Mouse (Mus musculus) heart, postnatal 36 days (tissue): ENCODE results near the gene Lrrfip1. TPM values are rescaled to one million over a fixed set of nuclear protein-coding genes. Genes with fewer than 3 reads are reported as not detected.

Source experiments
- DNase-seq, 2 experiments: peaks; one replicate each; pipeline ENCODE4 v3.0.0; 2021 to 2022
- intact Hi-C: fragments of 180-260 bp; cut with DNase I; formaldehyde crosslinking; loops from one replicate; pipeline ENCODE4 v1.15.1; 2025
- total RNA-seq, 2 experiments: library from RNA; stranded (reverse); gene quantifications; 2 replicates each; pipeline ENCODE4 v1.2.3; 2021

Lrrfip1 gene
- total RNA-seq, 2 experiments from 2014 or later, result 69.1 to 80.9 TPM

DNA sequence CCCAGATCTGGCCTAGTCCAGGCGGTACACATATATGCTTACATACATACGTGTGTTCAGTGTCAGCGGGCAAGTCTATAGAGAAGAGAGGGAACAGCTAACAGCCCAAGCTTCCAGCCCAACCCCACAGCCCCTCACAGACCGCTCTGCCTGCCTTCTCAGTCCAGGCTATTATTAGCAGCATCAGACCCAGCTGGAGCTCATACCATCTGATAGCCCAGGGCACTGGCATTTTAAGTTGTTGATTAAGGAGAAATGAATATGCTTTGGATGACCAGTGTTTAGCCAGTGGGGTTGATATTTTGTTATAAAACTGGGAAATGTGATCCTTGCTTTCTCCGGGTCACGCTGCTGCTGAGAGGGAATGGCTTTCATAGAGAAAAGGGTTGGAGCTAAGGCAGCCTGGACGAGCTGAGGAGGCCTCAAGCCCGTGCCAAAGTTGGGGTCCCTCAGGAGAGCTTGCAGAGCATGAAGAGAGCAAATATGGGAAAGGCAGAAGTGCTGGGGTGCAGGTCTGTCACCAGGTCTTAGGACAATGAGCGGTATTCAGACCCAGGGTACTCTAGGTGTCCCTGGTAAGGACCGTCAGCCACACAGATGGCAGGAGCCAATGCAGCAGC, 73.2 kb downstream of the Lrrfip1 start:
- intact Hi-C loops, result no loop called here
- no peak for DNase-seq

DNA sequence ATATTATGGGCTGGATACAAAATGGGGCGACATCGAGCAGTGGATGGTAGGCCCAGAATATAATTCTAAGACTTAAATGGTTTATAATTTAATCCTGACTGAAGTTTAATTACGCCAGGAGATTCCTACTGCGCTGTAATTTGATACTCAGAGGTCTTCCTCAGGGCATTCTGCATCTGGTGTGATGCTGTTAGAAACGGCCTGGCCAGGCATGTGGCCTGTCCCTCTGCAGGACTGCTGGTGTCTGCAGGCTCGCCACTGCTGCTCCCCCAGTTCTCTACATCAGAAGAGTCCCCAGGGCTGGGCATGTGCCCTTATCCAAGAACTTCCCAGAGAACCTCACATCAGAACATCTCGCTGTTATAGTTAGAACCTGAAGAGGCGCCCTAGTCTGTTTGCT, 78.4 kb downstream of the Lrrfip1 start:
- intact Hi-C loops, result no loop called here
- DNase-seq, result no peak

DNA sequence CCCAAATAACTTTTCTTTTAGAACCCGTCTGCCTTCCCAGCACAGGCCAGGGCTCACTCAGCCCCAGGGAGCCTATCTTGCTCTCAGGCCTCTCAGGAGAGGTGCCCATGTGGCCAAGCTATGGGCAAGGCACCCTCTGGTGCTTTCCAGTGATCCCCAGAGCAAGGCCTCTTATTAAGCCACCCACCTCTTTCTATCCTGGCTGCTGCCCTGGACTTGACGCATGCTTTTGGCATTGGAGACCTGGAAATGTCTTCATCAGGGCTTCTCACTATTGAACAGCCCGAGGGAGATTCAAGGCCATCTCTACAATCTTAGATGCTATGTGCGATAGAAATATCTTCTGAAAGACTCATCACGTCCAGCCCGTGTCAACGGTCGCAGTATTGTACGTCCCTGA, 78.9 kb downstream of the Lrrfip1 start:
- intact Hi-C loops, result no loop called here
- DNase-seq, result no peak

DNA sequence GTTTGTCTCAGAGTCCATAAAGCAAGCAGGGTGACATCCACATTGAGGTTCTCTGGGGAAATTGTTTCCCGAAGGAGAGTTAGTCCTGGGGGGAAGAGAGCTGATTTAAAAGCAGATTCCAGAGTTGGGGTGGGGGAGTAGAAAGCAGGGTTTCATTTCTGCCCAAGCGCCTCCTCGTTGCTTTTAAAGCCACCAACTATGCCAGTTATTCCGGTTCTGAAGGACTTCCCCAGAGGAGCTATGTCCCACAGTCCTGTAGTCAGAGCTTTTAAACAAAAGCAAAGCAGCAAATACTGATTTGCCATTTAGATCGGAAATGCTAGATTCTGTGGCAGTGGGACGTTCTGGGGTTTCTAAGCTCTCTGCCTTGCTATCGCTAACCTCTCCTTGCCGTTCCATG, 79.4 kb downstream of the Lrrfip1 start:
- DNase-seq, result no peak
- intact Hi-C loops, result no loop called here

DNA sequence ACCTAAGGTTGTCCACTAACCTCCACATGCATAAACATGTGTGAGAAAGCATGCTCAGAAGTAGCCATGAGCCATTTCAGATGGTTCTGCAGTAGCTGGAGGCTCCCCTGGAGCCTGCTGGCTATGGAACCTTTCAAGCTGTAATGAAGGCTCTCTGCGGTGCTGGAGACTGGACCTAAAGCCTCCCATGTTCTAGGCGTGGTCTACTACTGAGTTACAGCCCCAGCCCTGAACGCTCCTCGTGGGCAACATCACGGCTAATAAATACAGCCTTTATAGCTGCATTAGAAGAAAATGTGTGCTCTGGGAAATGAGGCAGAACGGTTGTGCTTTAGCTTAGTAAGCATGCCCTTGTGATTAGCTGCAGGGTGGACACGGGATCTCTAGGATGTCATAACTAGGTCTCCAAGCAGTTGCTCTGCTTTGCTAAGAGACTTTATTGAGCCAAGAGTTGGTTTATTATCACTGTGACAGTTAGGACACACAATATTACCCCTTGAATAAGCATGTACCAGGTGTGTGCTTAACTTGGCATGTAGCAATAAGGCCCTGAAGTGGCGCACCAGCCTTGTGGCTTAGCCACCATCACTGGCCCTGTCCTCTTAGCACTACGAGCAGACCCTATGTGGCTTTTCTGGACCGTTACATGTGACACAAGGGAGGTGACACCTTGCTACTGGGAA, 81.3 kb downstream of the Lrrfip1 start:
- no peak for DNase-seq
- intact Hi-C loops, result no loop called here

DNA sequence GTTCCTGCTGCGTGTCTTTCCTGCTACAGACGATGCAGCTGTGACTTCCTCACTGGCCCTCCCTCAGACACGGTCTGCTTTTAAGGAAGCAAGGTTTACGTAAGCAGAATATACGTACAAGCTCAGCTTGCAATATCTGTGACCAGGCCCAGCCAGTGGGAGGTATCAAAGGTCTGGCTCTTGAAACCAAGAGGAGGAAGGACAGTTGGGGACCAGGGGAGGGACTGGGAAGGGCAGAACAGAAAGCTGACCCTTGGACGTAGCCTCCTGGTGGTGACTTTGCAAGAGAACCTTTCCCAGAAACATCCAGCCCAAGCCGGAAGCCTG, 81.8 kb downstream of the Lrrfip1 start:
- DNase-seq, result no peak
- intact Hi-C loops, result no loop called here

DNA sequence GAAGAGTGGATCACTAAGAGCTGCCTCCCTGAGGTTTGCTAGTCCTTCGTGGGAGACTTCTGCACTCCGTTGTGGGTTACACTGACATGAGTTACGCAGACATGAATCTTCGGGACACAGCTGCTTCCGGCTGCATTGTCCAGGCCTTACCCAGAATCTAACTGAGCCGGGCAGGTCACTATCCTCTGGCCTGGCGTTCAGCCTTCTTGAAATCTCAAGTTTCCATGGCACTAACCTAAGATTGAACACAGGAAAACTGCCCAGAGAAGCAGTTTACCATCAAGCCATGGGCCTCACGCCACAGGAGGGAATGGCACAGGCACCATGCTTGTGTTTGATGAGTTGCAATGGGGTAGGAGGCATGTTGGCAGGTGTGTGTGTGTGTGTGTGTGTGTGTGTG, 85.8 kb downstream of the Lrrfip1 start:
- DNase-seq, result no peak
- intact Hi-C loops, result no loop called here

DNA sequence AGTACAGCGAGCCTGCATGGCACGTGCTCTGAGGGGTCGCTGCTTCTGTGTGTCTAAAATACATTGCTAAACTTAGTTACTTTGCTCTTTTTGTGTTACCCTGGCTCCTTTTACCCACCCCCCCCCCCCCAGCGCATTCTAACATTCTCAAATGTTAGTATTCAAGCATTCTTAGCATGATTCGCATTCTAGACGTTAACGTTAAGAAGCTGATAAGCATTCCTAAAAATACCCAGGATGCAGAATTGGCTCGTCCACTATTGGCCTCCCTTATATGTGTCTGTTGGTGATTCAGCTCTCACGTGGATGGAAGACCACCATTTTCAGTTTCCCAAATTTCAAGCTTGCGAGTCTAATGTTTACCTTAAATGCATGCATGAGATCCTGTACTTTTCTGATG, 86.5 kb downstream of the Lrrfip1 start:
- no peak for DNase-seq
- intact Hi-C loops, result no loop called here

DNA sequence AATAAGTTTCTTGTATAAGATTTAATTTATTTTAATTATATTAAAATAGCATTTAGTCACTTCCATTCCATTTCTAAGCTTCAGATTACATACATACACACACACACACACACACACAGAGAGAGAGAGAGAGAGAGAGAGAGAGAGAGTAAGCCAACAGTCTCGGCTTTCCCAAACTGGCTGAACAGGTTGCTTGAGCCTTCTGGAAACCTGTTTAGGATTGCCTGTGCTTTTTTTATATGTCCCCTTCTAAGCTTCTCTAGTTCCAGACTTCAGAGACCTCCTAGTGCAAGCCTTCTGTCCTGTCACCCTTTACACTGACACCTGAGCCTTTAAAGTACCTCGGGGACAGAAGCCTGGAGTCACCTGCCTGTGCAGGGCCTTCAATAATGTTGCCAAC, 87.1 kb downstream of the Lrrfip1 start:
- DNase-seq, result no peak
- intact Hi-C loops, result no loop called here

DNA sequence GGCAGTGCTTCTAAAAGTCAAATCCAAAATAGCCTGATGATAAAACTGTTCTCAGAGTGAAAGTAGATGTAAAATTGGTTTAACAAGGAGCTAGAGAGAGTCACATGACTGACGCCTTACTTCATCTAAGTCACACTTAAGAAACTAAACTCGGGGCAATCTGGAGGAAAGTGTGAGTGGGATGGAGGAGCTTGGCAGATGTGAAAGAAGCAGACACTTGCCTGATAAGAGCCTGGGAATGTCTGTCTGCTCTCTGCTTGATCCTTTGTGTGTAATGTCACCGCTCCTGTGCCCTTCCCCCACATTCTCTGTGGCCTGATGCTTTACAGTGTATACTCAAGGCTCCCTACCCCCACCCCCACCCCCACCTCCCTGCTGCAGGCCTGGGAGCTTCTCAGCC, 87.8 kb downstream of the Lrrfip1 start:
- DNase-seq, result no peak
- intact Hi-C loops, result no loop called here

DNA sequence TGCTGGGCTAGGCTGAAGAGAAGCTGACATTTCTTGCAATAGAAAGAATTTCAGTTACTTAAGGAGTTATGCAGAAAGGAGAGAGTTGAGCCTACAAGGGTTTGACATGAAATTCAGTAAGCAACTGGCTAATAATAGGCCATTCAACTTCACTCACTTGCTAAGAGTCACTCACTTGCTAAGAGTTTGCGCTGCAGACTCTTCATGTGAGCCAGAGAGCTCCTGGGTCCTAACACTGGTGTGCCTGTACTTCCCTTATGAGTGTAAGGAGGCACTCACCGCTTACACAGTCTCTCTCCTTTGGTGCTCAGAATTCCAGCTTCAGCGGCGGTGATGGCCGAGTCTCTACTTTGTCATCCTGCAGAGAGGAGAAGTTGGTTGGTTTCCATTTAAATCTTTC, 88.2 kb downstream of the Lrrfip1 start:
- no peak for DNase-seq
- intact Hi-C loops, result no loop called here

DNA sequence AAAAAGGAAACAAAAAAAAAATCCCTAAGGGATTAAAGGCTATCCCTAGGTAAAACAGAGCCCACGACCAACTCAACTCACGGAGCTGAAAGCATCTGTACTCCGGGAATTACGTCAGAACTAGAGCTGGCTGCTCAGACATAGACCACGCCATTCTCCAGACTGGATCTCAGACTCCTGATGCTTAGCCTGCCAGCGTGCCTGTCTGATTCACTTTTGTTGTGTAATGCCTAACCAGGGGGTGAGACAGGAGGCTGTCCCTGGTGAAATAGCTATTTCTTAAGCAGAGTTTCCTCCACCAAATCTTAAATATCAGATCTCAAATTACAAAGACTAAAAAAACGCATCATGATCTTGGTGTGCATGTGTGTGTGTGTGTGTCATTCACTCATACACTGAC, 89.5 kb downstream of the Lrrfip1 start:
- no peak for DNase-seq
- intact Hi-C loops, result no loop called here

DNA sequence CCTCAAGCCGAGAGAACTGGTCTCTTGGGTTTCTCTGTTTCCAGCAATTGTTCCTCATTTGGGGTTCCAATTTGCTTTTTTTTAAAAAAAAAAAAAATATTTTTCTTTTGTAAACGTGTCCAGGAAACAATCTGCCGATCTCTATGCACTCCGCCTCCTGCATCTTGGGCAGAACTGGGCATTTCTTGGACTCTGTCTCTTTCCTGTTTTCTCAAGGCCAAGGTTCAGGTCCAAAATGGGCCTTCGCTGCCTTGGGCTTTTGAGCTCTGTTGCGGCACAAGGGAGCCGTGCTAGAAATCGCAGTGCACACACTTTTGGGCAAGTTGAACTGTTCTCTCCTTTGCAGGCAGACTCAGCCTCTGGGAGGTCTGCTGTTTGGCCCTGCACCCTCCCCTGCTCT, 90.4 kb downstream of the Lrrfip1 start:
- no peak for DNase-seq
- intact Hi-C loops, result no loop called here

DNA sequence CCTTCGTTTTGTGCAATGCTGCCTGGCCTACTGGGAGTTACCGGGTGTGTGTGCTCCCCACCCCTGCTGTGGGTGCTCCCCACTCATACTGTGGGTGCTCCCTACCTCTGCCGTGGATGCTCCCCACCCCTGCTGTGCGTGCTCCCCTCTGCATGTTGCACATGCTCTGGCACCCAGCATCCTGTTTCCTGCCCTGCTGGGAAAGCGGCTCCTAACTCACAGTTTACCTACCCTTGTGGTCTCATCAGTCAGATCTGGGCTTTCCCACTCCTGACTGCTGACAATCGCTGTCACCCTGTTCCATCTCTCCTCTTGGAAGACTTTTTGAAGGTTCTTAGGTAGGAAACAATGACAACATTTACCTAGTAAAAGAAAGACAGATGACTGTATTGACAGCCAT, 91.9 kb downstream of the Lrrfip1 start:
- intact Hi-C loops, result no loop called here
- no peak for DNase-seq

DNA sequence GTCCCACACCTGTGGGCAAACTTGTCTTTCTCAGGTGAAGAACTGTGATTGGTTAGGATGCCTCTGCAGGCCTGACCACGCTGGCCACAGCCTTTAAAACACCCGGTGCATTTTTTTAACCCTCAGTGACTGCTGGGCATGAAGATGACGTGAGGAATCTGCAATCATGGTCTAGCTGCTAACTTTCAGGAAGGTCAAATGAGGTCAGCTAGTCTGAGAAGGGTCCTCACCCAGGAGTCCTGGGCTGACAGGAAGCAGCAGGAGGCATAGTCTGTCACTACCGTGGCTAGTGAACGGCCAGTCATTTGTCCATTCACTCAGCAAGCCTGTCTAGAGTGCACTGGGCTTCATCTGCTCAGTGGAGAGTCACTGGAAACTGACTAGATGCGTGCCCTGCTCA, 93.9 kb downstream of the Lrrfip1 start:
- intact Hi-C loops, result no loop called here
- DNase-seq, result no peak

DNA sequence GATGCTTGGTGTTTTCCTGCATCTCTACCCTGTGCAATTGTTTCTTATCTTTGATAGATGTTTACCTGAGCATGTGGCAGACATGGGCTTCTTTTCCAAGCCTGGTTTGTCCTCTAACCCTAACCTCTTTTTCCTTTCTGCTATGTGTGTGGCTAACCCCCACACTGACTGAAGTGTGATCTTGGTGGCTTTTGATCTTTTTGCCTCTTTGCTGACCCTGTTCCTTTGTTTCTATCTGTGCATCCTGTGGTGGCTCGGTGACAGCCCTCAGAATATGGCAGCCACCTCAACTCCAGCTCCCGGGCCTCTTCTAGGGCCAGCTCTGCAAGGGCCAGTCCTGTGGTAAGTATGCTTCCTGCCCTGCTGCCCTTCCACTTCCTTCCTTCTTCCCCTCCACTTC, 94.8 kb downstream of the Lrrfip1 start:
- no peak for DNase-seq
- intact Hi-C loops, result no loop called here

DNA sequence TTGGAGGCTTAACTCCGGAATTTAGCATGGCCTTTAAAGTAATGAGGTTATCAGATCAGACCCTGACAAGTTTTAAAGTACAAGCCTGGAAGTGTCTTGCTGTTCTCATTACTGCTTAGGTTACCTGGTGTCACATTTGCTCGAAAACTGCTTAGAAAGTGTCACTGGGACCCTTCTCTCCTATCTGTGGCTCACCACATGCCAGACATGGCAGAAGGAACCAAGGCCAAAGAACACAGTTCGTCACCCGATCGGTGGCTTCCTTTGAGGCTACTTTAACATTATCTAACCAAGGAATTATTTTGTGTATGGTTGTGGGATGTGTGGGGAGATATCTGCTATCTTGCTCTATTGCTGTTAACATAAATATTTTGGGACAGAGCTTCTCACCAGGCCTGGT, 95.5 kb downstream of the Lrrfip1 start:
- intact Hi-C loops, result no loop called here
- no peak for DNase-seq

DNA sequence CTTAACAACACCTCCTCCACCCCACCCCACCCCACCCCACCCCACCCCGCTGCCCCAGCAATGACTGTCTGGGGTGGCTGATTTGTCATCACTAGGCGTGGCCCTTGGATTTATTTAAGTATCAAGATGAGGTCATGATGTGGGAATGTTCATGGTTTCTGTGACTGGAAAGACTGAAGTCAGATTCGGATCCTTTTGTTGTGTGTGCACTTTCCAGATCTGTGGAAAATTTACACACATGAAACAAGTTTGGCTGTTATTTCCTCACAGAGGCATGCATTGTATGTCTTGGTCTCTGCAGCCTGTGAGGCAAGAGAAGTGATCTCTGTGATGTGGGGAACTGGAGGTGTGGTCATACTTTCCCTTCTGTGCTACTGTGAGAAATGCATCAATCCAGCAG, 96.7 kb downstream of the Lrrfip1 start:
- intact Hi-C loops, result no loop called here
- no peak for DNase-seq

DNA sequence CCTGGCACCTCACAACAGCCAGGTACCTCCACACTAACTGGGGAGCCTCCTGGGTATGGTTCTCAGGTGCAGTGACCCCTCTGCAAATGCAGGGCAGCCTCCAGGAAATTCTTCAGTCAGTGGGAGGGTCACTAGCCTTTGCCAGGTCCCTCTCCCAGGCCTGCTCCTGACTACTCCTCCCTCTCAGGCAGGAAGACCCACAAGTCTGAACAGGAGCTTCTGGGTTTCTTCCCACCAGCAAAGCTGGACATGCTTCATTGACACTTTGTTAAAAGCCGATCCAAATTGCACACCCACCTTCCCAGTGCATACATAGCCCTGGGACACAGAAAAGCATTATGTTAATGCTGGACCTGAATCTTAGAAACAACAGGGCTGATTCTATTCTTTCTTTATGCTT, 97.3 kb downstream of the Lrrfip1 start:
- intact Hi-C loops, result no loop called here
- DNase-seq, result no peak

DNA sequence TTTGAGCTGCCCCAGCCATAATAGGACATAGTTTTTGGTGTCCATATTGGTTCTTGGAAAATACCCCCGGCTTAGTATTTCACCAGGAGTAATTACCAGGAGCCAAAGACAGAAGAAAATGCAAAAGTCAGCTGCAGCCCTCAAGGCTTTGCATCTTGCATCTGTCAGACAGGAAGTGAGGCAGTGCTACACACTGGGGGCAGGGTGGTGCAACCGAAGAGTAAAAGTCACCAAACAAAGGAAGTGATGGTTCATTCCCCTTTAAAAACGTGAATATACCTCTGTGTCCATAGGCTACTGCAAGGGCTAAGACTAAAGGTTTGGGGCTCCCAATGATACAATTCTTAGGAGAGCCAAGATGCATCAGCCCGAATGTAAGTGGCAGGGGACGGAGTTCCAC, 98.0 kb downstream of the Lrrfip1 start:
- intact Hi-C loops, result no loop called here

DNA sequence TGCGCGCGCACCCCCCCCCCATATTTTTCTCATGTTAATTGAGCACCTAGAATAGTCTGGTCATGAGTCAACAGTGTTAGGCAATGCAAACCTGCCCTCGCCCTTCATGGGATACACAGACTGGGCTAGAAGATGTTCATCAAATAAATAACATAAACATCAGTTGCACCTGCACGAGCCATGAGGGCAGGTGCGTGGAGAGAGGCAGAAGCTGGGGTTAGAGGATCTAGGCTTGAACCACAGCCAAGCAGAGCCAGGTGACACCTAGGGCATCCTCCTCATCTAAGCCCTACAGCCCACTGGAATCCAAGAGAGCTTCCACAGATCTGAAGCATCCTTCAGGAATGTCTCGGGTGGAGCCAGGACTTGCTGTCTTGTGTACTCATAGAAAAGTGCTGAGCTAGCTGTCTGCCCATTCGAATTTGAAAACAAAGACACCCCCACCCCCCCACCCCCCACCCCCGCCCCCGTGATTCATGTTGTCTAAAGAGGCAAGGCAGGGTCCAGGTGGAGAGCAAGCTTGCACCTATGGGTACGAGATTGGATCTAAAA, 98.8 kb downstream of the Lrrfip1 start:
- intact Hi-C loops, result no loop called here
- DNase-seq, result no peak

More for the DNA sequence above, 98.0 kb downstream of the Lrrfip1 start:
- DNase-seq, result no peak

DNA sequence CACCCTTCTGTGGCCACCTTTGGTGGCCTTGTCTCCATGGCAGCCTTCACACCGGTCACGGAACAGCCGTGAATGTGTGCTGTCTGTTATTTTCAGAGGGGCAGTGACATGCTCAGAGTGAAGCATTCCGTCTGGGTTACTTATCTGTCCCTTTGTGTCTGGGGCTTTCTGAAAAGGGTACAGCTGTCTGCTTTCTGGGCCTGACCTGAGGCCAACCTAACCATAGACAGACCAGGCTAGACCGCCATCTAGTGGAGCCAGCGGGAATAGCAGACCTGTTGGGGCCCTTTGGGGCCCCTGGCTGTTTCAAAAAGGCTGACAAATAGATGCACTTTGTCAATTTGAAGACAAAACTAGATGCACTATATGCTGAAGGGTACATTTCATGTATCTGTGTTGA, 100.3 kb downstream of the Lrrfip1 start:
- DNase-seq, result peak; percentile 82 to 84
- intact Hi-C loops, result loop anchor here (1.0 to 2.0 kb wide), 3 partner anchors 44 to 126 kb away; no protein-coding TSS in a partner anchor
